Mouse (Mus musculus) layer of hippocampus, postnatal 14 days (tissue): ENCODE results near the gene E2f7. TPM values are rescaled to one million over a fixed set of nuclear protein-coding genes. Genes with fewer than 3 reads are reported as not detected.

Source experiments
- total RNA-seq, 2 experiments: library from RNA; stranded (reverse); gene quantifications; 2 replicates each; pipeline ENCODE4 v1.2.3; 2021

The E2f7 gene
- total RNA-seq, 2 experiments from 2014 or later, result 0.62 to 1.2 TPM

Other genes with a start within 250 kb of the E2f7 start
- 10 to 100 TPM; 40.3 to 59.2 TPM for gene Csrp2, start 174.3 kb downstream of the E2f7 start, total RNA-seq